19 mouse cellular contexts compared by ENCODE assay signal in the genomic region with DNA sequence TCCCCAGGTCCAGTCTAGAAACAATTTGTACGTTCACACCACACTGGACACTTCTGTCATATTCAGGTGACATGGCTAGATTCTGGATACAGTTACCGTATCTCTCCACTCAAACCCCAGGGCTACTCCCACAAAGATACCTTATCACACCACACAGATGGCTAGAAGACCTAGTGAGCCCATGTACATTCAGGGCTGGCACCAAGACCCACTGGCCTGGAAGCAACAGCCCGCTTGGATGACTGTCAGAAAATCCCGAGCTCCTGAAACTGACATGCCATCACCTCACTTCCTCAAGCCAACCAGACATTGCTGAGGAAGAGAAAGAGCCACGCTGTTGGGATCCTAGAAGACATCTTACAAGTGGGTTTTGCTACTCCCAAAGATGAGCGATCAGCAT.
DNase-seq lines count a peak whose midpoint lies in the region; ATAC-seq lines count a peak whose summit lies in the region.
"Had no signal": no experiment of that assay in that cellular context is flagged by ENCODE, and none has a peak within 500 bp of the region (broad histone marks: within the 10 kb centered on the region; RNA-seq: fewer than 3 reads in every experiment).

No protein-coding gene starts in this region.

- H3K4me3 ChIP-seq in midbrain, embryonic 10.5 days, result no peak overlapping the region
- H3K4me3 ChIP-seq: embryonic facial prominence, embryonic 12.5 days had no signal

- 93% methylated on average over 6 of the region's 6 CpGs for WGBS in midbrain, embryonic 10.5 days

- no peak overlapping the region for H3K27ac ChIP-seq in midbrain, embryonic 10.5 days (replicated peaks)
- H3K27ac ChIP-seq: embryonic facial prominence, embryonic 12.5 days; macrophage had no signal

- H3K9me3 ChIP-seq in midbrain, embryonic 10.5 days (replicated peaks), result no peaks in the 10 kb centered on the region
- H3K9me3 ChIP-seq: embryonic facial prominence, embryonic 12.5 days had no signal

- H3K4me1 ChIP-seq in midbrain, embryonic 10.5 days, result peaks cover 26% of the 10 kb centered on the region

- peaks cover 24% of the 10 kb centered on the region for H3K36me3 ChIP-seq in midbrain, embryonic 10.5 days

- peak; percentile 63 for ATAC-seq in megakaryocyte-erythroid progenitor cell, adult 5-6 weeks (replicated peaks; ENCODE audit: low FRiP score, low TSS enrichment, poor library complexity, severe bottlenecking)
- ATAC-seq: hindbrain, embryonic 16.5 days; midbrain, embryonic 16.5 days had no signal

- no peaks in the 10 kb centered on the region for H3K27me3 ChIP-seq in midbrain, embryonic 10.5 days (ENCODE audit: low read depth, poor library complexity, severe bottlenecking)
- H3K27me3 ChIP-seq: embryonic facial prominence, embryonic 12.5 days had no signal

- DNase-seq in spleen, adult 12 weeks (ENCODE audit: low spot score), result peak; percentile 37
- no peak for DNase-seq in spleen, postnatal 10 days (ENCODE audit: low spot score in 2 of 2)
- peak; percentile 84 for DNase-seq in cerebellum, adult 9-10 months
- peak; percentile 76 for DNase-seq in liver
- no peak for DNase-seq in midbrain, embryonic 10.5 days (ENCODE audit: low spot score)
- no peak for DNase-seq in testis, postnatal 14 days (ENCODE audit: low spot score)
- no peak for DNase-seq in embryo, embryonic 9.5 days (ENCODE audit: extremely low spot score)
- DNase-seq: B cell, adult 2 months; kidney, adult 18-20 months; kidney, postnatal 36 days; layer of hippocampus, postnatal 36 days; left cerebral cortex, postnatal 4 days; lung, adult 2 months; thymus, adult 2 months had no signal

Comparison
In these comparisons a context has a peak if more than half of its experiments do, and no peak if none do; other contexts are left out.
1. DNase-seq: peak in spleen, adult 12 weeks (single experiment), cerebellum, adult 9-10 months (single experiment) and liver (single experiment); none in spleen, postnatal 10 days (0 of 2), midbrain, embryonic 10.5 days (single experiment), testis, postnatal 14 days (single experiment) and embryo, embryonic 9.5 days (single experiment).